Mouse (Mus musculus) limb, embryonic 14.5 days (tissue): ENCODE measurements around the gene C130050O18Rik. TPM values are rescaled to one million over a fixed set of nuclear protein-coding genes. Genes with fewer than 3 reads are reported as not detected.

ENCODE experiments used
- ATAC-seq: fragments of 200-750 bp; cut with Nextera tagmentation; 2 replicates; pipeline ENCODE4 v1.8.0; 2017; ENCODE audit warnings: low read depth, moderate number of reproducible peaks, moderate TSS enrichment; ENCODE audit not compliant: low FRiP score
- DNase-seq: peaks from one replicate; pipeline ENCODE4 v3.0.0-alpha.2; 2015; ENCODE audit warnings: low spot score
- H3K27ac ChIP-seq: fragments of 300-500 bp; sonication (generic); replicated peaks from 2 replicates; pipeline ENCODE4 v1.5.1; 2014; ENCODE audit warnings: low read depth, mild to moderate bottlenecking, low read length, moderate library complexity, mixed read lengths
- H3K27me3 ChIP-seq: fragments of 300-500 bp; sonication (generic); 2 replicates; pipeline ENCODE4 v1.6.1; 2014; ENCODE audit warnings: low read length, mixed read lengths; ENCODE audit not compliant: control insufficient read depth, insufficient read depth
- H3K36me3 ChIP-seq: fragments of 300-500 bp; sonication (generic); 2 replicates; pipeline ENCODE4 v1.6.1; 2014; ENCODE audit warnings: mild to moderate bottlenecking, low read length, moderate library complexity, mixed read lengths; ENCODE audit not compliant: control insufficient read depth, insufficient read depth
- H3K4me1 ChIP-seq: fragments of 300-500 bp; sonication (generic); 2 replicates; pipeline ENCODE4 v1.6.1; 2014; ENCODE audit warnings: antibody characterized with exemption, low read length, mixed read lengths; ENCODE audit not compliant: control insufficient read depth, insufficient read depth
- H3K4me2 ChIP-seq: fragments of 300-500 bp; sonication (generic); replicated peaks from 2 replicates; pipeline ENCODE4 v1.6.1; 2014; ENCODE audit warnings: low read depth, mild to moderate bottlenecking, low read length, moderate library complexity; ENCODE audit not compliant: severe bottlenecking
- H3K4me3 ChIP-seq: fragments of 300-500 bp; sonication (generic); replicated peaks from 2 replicates; pipeline ENCODE4 v1.5.1; 2014; ENCODE audit warnings: low read length
- H3K9ac ChIP-seq: fragments of 300-500 bp; sonication (generic); 2 replicates; pipeline ENCODE4 v1.6.1; 2014; ENCODE audit warnings: mild to moderate bottlenecking, low read depth, low read length, moderate library complexity; ENCODE audit not compliant: severe bottlenecking
- H3K9me3 ChIP-seq: fragments of 300-500 bp; sonication (generic); 2 replicates; pipeline ENCODE4 v1.6.1; 2016; ENCODE audit warnings: low read length; ENCODE audit not compliant: control insufficient read depth
- POLR2A ChIP-seq: fragments of 200-500 bp; IDR thresholded peaks from 2 replicates; pipeline ENCODE4 v1.8.0; 2012; ENCODE audit warnings: inconsistent platforms, mild to moderate bottlenecking, moderate library complexity, borderline replicate concordance; ENCODE audit not compliant: insufficient read depth, insufficient read length; ENCODE audit errors: extremely low read depth
- WGBS: fragments of 180-500 bp; shearing (Covaris S2); extraction: QIAGEN DNeasy Blood & Tissue Kit; methylation state at CpG from one replicate; pipeline ENCODE4 v1.1.7; 2014; 5-methylcytosine and 5-hydroxymethylcytosine counted together
- polyA plus RNA-seq, 2 experiments: library from polyadenylated mRNA; depleted of rRNA in 1 of 2; stranded (reverse) in 1 of 2; unstranded in 1 of 2; fragments of >200 nt; fragmentation: Nextera tagmentation in 1 of 2; extraction: Ambion mirVana in 1 of 2; gene quantifications; 2 replicates each; pipeline versions ENCODE4 v1.2.1 to v1.2.3; 2012 to 2014

Gene C130050O18Rik
- polyA plus RNA-seq, 2 experiments = 7.5 to 9.1 TPM

DNA sequence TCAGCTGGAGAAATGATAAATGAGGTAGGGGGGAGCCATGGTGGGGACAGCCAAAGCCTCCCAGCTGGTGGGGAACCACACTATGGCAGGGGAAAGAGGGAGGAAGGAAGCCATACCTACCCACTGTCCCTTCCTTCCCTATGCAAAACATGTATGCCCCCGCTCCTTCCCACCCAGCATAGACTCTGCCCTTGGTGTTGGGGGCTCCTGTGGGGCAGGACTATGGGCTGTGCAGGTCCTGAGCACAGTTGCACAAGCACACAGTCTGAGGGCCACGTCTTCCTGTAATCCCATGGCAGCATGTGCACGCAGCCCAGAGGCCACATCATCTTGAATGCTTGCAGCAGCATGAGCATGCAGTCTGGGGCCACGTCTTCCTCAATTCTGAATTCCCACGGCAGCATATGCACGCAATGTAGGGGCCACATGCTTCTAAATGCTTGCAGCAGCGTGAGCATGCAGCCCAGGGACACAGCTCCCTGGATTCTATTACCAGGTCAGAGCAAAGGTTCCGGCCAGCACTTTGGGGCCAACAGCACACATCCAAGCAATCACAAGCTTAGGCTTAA lies 1.3 kb upstream of the C130050O18Rik start:
- no peak for DNase-seq
- Histone ChIP-seq H3K27ac (no peak overlapping the region), H3K9ac (no peak overlapping the region), H3K4me3 (no peak overlapping the region), H3K4me2 (no peak overlapping the region), H3K36me3 (no peaks in the 10 kb centered on the region), H3K27me3 (no peaks in the 10 kb centered on the region), H3K4me1 (peaks cover 16% of the 10 kb centered on the region), H3K9me3 (no peaks in the 10 kb centered on the region)
- no peak for ATAC-seq
- no peak for TF ChIP-seq POLR2A
- WGBS = 87% methylated on average over 8 of the region's 8 CpGs

DNA sequence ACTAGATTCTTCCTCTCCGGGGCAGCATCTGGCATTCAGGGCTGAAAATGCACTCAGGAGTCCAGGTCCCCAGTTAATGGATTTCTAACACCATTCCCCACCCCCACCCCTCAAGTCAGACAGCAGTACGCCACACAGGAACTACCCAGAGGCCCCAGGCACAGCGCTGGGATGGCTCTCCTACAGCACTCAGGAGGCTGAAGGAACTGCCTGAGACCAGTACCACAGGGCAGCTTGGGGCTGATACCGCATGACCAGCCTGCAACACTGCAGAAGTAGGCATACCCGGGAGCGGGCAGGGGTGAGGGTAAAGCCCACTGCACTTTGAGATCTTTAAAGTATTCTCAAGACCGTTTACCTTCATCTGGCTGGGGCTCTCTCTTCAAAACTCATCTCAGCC lies 398 bp downstream of the C130050O18Rik start:
- no peaks in the 10 kb centered on the region for H3K27me3 ChIP-seq
- no peak overlapping the region; the same call in 1 of the 2 replicates for H3K27ac ChIP-seq
- ATAC-seq = no peak
- no peaks in the 10 kb centered on the region for H3K36me3 ChIP-seq
- 64% methylated on average over 7 of the region's 7 CpGs for WGBS
- H3K4me3 ChIP-seq = no peak overlapping the region
- no peak overlapping the region for H3K9ac ChIP-seq
- DNase-seq = no peak
- H3K9me3 ChIP-seq = no peaks in the 10 kb centered on the region
- H3K4me1 ChIP-seq = peaks cover 16% of the 10 kb centered on the region
- no peak for TF ChIP-seq POLR2A
- no peak overlapping the region for H3K4me2 ChIP-seq

DNA sequence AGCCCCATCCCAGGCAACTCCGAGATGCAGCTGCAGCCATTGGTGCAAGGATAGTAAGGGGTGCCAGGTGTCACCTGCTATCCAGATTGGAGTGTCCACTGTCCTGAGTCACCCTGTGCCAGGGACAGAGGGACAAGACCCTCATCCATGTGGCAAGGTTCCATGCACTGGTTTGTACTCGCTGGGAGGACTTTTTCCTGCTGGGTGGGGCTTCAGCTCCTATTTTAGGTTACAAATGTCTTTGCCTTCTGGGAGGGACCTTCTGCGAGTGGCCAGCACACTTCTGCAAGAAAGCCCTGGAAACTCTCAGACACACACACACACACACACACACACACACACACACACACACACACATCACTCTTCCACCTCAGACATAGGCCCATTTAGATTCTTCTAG lies 873 bp downstream of the C130050O18Rik start:
- no peak for TF ChIP-seq POLR2A
- DNase-seq (no peak), ATAC-seq (peak; percentile 47; the same call in 1 of the 2 replicates)
- no peak overlapping the region for H3K4me3 ChIP-seq
- H3K36me3 ChIP-seq = no peaks in the 10 kb centered on the region
- H3K9ac ChIP-seq = no peak overlapping the region
- no peak overlapping the region; the same call in 1 of the 2 replicates for H3K27ac ChIP-seq
- no peaks in the 10 kb centered on the region for H3K27me3 ChIP-seq
- peaks cover 16% of the 10 kb centered on the region for H3K4me1 ChIP-seq
- WGBS = 55% methylated on average over 3 of the region's 3 CpGs
- no peak overlapping the region for H3K4me2 ChIP-seq
- H3K9me3 ChIP-seq = no peaks in the 10 kb centered on the region

DNA sequence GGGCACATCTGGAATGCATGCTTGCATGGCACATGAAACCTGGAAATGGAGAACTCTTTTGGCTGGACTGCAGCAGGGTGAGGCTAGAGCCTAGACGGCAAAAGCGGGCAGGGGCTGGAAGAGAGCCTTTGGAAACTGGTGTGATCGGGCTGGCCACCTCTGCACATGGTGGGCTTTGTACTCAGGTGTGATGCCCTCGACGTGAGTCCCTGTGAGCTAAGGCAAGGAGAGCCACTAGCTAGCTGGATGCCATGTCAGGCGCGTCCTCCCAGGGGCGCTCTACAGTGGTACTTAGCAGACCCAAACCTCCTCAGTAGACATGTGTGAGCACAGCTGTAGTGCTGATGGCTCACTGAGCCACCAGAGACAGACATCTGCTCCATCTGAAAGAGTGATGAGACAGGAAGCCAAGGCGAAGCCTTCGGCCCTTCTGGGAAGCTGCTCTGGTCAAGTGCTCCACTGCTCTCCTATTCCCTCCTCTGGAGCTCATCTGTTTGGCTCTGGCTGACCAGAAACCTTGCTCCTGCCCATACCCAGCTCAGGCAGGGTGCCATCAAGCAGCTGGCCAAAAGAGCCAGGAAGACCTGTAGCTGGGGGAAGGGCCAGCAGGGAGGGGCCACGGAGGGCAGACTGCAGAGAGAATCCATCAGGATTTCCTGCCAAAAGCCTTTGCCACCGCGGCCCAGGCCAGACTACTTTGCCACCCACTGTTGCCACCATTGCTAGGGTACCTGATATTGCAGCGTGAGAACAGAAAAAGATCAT lies 2.2 kb downstream of the C130050O18Rik start:
- H3K27me3 ChIP-seq = no peaks in the 10 kb centered on the region
- DNase-seq (no peak), ATAC-seq (no peak)
- no peak overlapping the region; the same call in 1 of the 2 replicates for H3K9ac ChIP-seq
- peaks cover 16% of the 10 kb centered on the region for H3K4me1 ChIP-seq
- 70% methylated on average over 14 of the region's 14 CpGs for WGBS
- H3K4me2 ChIP-seq = peak overlapping the region; percentile 13
- peak overlapping the region; percentile 67 for H3K27ac ChIP-seq
- no peaks in the 10 kb centered on the region for H3K36me3 ChIP-seq
- no peaks in the 10 kb centered on the region for H3K9me3 ChIP-seq
- TF ChIP-seq POLR2A = no peak
- H3K4me3 ChIP-seq = peak overlapping the region; percentile 5; the same call in 1 of the 2 replicates

DNA sequence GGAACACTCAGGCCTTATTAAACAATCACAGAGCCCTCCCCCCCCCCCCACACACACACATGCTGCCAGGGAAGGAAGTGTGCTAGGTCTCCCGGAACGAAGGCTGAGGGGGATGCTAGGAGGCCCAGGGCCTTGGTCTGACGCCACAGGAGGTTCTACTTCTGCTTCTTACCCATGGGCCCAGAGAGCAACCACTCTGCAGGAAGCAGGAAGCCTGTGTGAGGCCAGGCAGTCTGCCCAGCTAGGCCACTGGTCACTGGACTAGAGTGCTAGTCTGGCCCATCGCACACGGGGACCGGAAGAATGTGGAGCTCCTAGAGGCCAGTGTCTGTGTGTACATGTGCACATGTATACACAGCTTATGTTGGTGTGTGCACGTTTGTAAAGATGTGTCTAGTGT lies 3.4 kb downstream of the C130050O18Rik start:
- WGBS = 77% methylated on average over 7 of the region's 7 CpGs

More for the DNA sequence above, 3.4 kb downstream of the C130050O18Rik start:
- no peak overlapping the region for H3K27ac ChIP-seq
- no peaks in the 10 kb centered on the region for H3K27me3 ChIP-seq
- TF ChIP-seq POLR2A = no peak
- H3K36me3 ChIP-seq = no peaks in the 10 kb centered on the region
- H3K4me2 ChIP-seq = no peak overlapping the region
- ATAC-seq (no peak), DNase-seq (peak; percentile 14)
- H3K4me1 ChIP-seq = peaks cover 22% of the 10 kb centered on the region
- no peaks in the 10 kb centered on the region for H3K9me3 ChIP-seq
- no peak overlapping the region for H3K9ac ChIP-seq
- H3K4me3 ChIP-seq = no peak overlapping the region
